Mouse (Mus musculus): Measurements from ENCODE around the gene Klhl13. TPM values are rescaled to one million over a fixed set of nuclear protein-coding genes. Genes with fewer than 3 reads are reported as not detected.

The Klhl13 gene
- polyA plus RNA-seq (2015; fragmentation: Nextera tagmentation; extraction: Ambion mirVana) = 86.5 and 100.0 TPM in 2 replicates

- no peaks in the 10 kb centered on the region for H3K27me3 ChIP-seq (replicated peaks; ENCODE audit: control insufficient read depth, insufficient read depth, low read length)
- H3K9ac ChIP-seq (replicated peaks; ENCODE audit: low read depth, low read length) = peak within 1 kb of the TSS; percentile 67
- H3K4me2 ChIP-seq (ENCODE audit: low read length) = peak within 1 kb of the TSS; percentile 55
- H3K36me3 ChIP-seq (ENCODE audit: control insufficient read depth, insufficient read depth) = no peaks in the 10 kb centered on the region
- H3K4me1 ChIP-seq (replicated peaks; ENCODE audit: control insufficient read depth, insufficient read depth, low read length) = peaks cover 3% of the 10 kb centered on the region; the same call in 1 of the 2 replicates
- H3K9me3 ChIP-seq (ENCODE audit: control insufficient read depth, low read length) = no peaks in the 10 kb centered on the region
- peak within 1 kb of the TSS; percentile 44 for H3K27ac ChIP-seq (ENCODE audit: low read length)
- H3K4me3 ChIP-seq (replicated peaks; ENCODE audit: low read length) = peak within 1 kb of the TSS; percentile 63
- ATAC-seq = peak; percentile 85
- 18% methylated on average over 43 of the region's 45 CpGs for WGBS
These were observed at the start of gene Klhl13 for GRCm38 (mm10) chrX:23364514-23365381. TSS of gene Klhl13 (minus strand) at chrX:23365082.

- Histone ChIP-seq H3K9me3 (ENCODE audit: control insufficient read depth, low read length) (no peaks in the 10 kb centered on the region), H3K9ac (replicated peaks; ENCODE audit: low read depth, low read length) (no peak overlapping the region), H3K4me3 (replicated peaks; ENCODE audit: low read length) (no peak overlapping the region), H3K27ac (ENCODE audit: low read length) (no peak overlapping the region), H3K36me3 (ENCODE audit: control insufficient read depth, insufficient read depth) (no peaks in the 10 kb centered on the region), H3K27me3 (replicated peaks; ENCODE audit: control insufficient read depth, insufficient read depth, low read length) (no peaks in the 10 kb centered on the region), H3K4me1 (replicated peaks; ENCODE audit: control insufficient read depth, insufficient read depth, low read length) (no peaks in the 10 kb centered on the region), H3K4me2 (ENCODE audit: low read length) (no peak overlapping the region)
- ATAC-seq = no peak
- 65% methylated on average over 4 of the region's 4 CpGs for WGBS
These were observed 44.6 kb upstream of the Klhl13 start for GRCm38 (mm10) chrX:23409296-23410149.

DNA sequence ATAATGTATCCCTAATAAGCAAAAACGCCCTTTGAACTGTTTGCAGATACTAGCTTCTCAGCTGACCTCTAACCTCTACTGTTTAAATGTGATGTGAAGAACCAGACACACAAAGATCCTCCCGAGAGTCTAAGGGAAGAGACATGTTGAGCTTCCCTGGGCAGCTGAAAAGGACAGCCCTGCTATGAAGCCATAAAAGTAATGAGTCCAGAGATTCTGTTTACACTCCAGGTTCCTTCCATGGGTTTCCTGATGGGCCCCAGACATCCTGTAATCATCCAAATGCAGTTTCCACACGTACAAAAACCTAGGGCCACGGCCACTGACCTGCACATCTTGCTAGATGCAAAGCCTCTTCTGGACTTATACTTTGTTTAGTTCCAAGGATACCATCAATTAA is 23.8 kb upstream of the Klhl13 start:
- WGBS = 72% methylated on average over 4 of the region's 4 CpGs
- Histone ChIP-seq H3K27me3 (replicated peaks; ENCODE audit: control insufficient read depth, insufficient read depth, low read length) (no peaks in the 10 kb centered on the region), H3K9ac (replicated peaks; ENCODE audit: low read depth, low read length) (no peak overlapping the region), H3K4me3 (replicated peaks; ENCODE audit: low read length) (no peak overlapping the region), H3K36me3 (ENCODE audit: control insufficient read depth, insufficient read depth) (no peaks in the 10 kb centered on the region), H3K4me2 (ENCODE audit: low read length) (no peak overlapping the region), H3K27ac (ENCODE audit: low read length) (no peak overlapping the region), H3K9me3 (ENCODE audit: control insufficient read depth, low read length) (no peaks in the 10 kb centered on the region), H3K4me1 (replicated peaks; ENCODE audit: control insufficient read depth, insufficient read depth, low read length) (no peaks in the 10 kb centered on the region)
- ATAC-seq = no peak

DNA sequence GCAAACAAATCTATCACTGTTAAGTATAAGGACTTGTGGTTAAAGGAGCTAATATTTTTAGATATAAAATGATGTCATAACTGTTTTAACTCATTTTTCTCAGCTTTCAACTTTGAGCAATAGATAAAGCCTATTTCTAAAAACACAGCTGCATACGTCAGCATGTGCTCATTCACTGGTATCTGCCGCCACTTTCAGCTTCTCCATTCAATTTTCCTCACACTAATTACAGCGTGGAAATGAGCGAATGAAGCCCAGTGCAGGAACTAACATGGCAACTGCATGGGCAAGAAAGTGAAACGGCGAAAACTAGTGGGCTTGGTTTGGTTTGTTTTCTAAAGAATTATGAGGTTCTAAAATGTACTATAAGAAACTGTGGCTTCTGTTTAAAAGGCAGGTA is 1.4 kb downstream of the Klhl13 start:
- Histone ChIP-seq H3K9ac (replicated peaks; ENCODE audit: low read depth, low read length) (no peak overlapping the region), H3K4me1 (replicated peaks; ENCODE audit: control insufficient read depth, insufficient read depth, low read length) (peaks cover 3% of the 10 kb centered on the region; the same call in 1 of the 2 replicates), H3K27ac (ENCODE audit: low read length) (no peak overlapping the region), H3K27me3 (replicated peaks; ENCODE audit: control insufficient read depth, insufficient read depth, low read length) (no peaks in the 10 kb centered on the region), H3K4me3 (replicated peaks; ENCODE audit: low read length) (peak overlapping the region; percentile 2; the same call in 1 of the 2 replicates), H3K4me2 (ENCODE audit: low read length) (peak overlapping the region; percentile 55), H3K9me3 (ENCODE audit: control insufficient read depth, low read length) (no peaks in the 10 kb centered on the region), H3K36me3 (ENCODE audit: control insufficient read depth, insufficient read depth) (no peaks in the 10 kb centered on the region)
- ATAC-seq = 0 out of 2 replicates have a peak, but pooled peaks have one; percentile 31
- WGBS = 29% methylated on average over 6 of the region's 6 CpGs

GRCm38 (mm10) chrX:23360446-23360845 is 4.4 kb downstream of the Klhl13 start:
- H3K9ac ChIP-seq (replicated peaks; ENCODE audit: low read depth, low read length) = no peak overlapping the region
- no peak overlapping the region for H3K4me3 ChIP-seq (replicated peaks; ENCODE audit: low read length)
- no peak overlapping the region for H3K27ac ChIP-seq (ENCODE audit: low read length)
- 93% methylated on average over 3 of the region's 3 CpGs for WGBS
- H3K27me3 ChIP-seq (replicated peaks; ENCODE audit: control insufficient read depth, insufficient read depth, low read length) = no peaks in the 10 kb centered on the region
- H3K9me3 ChIP-seq (ENCODE audit: control insufficient read depth, low read length) = no peaks in the 10 kb centered on the region
- ATAC-seq = no peak
- peaks cover 3% of the 10 kb centered on the region; the same call in 1 of the 2 replicates for H3K4me1 ChIP-seq (replicated peaks; ENCODE audit: control insufficient read depth, insufficient read depth, low read length)
- H3K36me3 ChIP-seq (ENCODE audit: control insufficient read depth, insufficient read depth) = no peaks in the 10 kb centered on the region
- H3K4me2 ChIP-seq (ENCODE audit: low read length) = no peak overlapping the region

- Histone ChIP-seq H3K4me1 (replicated peaks; ENCODE audit: control insufficient read depth, insufficient read depth, low read length) (no peaks in the 10 kb centered on the region), H3K36me3 (ENCODE audit: control insufficient read depth, insufficient read depth) (no peaks in the 10 kb centered on the region), H3K9ac (replicated peaks; ENCODE audit: low read depth, low read length) (no peak overlapping the region), H3K4me2 (ENCODE audit: low read length) (no peak overlapping the region), H3K27ac (ENCODE audit: low read length) (no peak overlapping the region), H3K4me3 (replicated peaks; ENCODE audit: low read length) (no peak overlapping the region), H3K27me3 (replicated peaks; ENCODE audit: control insufficient read depth, insufficient read depth, low read length) (no peaks in the 10 kb centered on the region), H3K9me3 (ENCODE audit: control insufficient read depth, low read length) (no peaks in the 10 kb centered on the region)
- WGBS = 86% methylated on average over 1 of the region's 1 CpGs
- ATAC-seq = no peak
These were observed 14.8 kb downstream of the Klhl13 start for GRCm38 (mm10) chrX:23350083-23350482.

GRCm38 (mm10) chrX:23328116-23328515 is 36.8 kb downstream of the Klhl13 start:
- no peak overlapping the region for H3K4me3 ChIP-seq (replicated peaks; ENCODE audit: low read length)
- H3K27me3 ChIP-seq (replicated peaks; ENCODE audit: control insufficient read depth, insufficient read depth, low read length) = no peaks in the 10 kb centered on the region
- WGBS = 78% methylated on average over 1 of the region's 1 CpGs
- H3K9me3 ChIP-seq (ENCODE audit: control insufficient read depth, low read length) = no peaks in the 10 kb centered on the region
- ATAC-seq = no peak
- H3K27ac ChIP-seq (ENCODE audit: low read length) = no peak overlapping the region
- H3K36me3 ChIP-seq (ENCODE audit: control insufficient read depth, insufficient read depth) = no peaks in the 10 kb centered on the region
- no peaks in the 10 kb centered on the region for H3K4me1 ChIP-seq (replicated peaks; ENCODE audit: control insufficient read depth, insufficient read depth, low read length)
- no peak overlapping the region for H3K9ac ChIP-seq (replicated peaks; ENCODE audit: low read depth, low read length)
- H3K4me2 ChIP-seq (ENCODE audit: low read length) = no peak overlapping the region

DNA sequence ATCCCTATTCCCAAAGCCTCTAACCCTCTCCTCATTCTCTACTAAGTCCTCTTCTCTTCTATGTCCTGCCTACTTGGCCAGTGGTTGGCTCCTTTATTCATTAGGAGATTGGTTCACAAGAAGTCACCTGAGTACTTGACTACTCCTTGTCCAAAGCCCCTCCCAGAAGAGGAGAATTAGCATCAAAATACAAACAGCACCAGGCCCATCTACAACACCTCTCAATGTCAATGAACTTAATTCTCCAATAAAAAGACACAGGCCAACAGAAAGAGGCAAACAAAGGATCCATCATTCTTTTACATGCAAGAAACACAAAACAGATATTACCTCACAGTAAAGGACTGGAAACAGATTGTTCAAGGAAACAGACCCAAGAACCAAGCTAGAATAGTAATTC is 46.0 kb downstream of the Klhl13 start:
- Histone ChIP-seq H3K4me3 (replicated peaks; ENCODE audit: low read length) (no peak overlapping the region), H3K4me2 (ENCODE audit: low read length) (no peak overlapping the region), H3K27ac (ENCODE audit: low read length) (no peak overlapping the region), H3K9me3 (ENCODE audit: control insufficient read depth, low read length) (no peaks in the 10 kb centered on the region), H3K36me3 (ENCODE audit: control insufficient read depth, insufficient read depth) (no peaks in the 10 kb centered on the region), H3K9ac (replicated peaks; ENCODE audit: low read depth, low read length) (no peak overlapping the region), H3K27me3 (replicated peaks; ENCODE audit: control insufficient read depth, insufficient read depth, low read length) (no peaks in the 10 kb centered on the region), H3K4me1 (replicated peaks; ENCODE audit: control insufficient read depth, insufficient read depth, low read length) (no peaks in the 10 kb centered on the region)
- ATAC-seq = no peak

DNA sequence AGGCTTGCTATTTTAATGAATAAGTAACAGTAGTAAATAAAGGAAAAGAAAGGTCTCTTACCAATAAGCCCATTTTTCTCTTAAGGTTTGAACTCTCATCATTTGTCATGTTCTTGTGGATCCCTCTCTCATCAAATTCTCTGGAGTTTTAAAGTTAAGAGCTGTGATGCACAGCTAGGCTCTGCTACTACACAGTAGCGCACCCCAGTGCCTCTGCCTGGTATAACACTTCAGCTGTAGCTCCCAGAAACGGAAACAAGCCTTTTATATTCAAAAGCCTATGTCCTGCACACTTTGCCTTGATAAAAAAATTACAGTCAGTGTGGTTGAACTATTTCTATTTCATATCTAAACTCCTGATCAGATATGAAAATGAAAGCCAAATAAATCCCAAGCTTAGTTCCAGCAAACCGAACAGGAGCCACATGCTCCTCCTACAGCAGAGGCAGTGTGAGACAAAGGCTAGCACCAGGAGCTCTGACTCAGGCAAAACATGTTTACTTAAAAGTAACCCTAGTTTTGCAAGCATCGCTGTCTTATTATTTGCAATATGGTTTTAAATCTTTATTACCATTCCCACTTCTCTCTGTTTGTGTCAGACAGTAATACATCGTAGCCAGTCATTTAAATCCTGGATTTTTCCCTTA is 68.8 kb downstream of the Klhl13 start:
- Histone ChIP-seq H3K27me3 (replicated peaks; ENCODE audit: control insufficient read depth, insufficient read depth, low read length) (no peaks in the 10 kb centered on the region), H3K9me3 (ENCODE audit: control insufficient read depth, low read length) (no peaks in the 10 kb centered on the region), H3K4me3 (replicated peaks; ENCODE audit: low read length) (no peak overlapping the region), H3K4me2 (ENCODE audit: low read length) (peak overlapping the region; percentile 26), H3K4me1 (replicated peaks; ENCODE audit: control insufficient read depth, insufficient read depth, low read length) (no peaks in the 10 kb centered on the region), H3K27ac (ENCODE audit: low read length) (no peak overlapping the region), H3K36me3 (ENCODE audit: control insufficient read depth, insufficient read depth) (no peaks in the 10 kb centered on the region), H3K9ac (replicated peaks; ENCODE audit: low read depth, low read length) (no peak overlapping the region)
- peak; percentile 84 for ATAC-seq
- WGBS = 30% methylated on average over 5 of the region's 5 CpGs
